Mouse (Mus musculus) embryonic facial prominence, embryonic 10.5 days (tissue): ENCODE data around the gene Clrn2. TPM values are rescaled to one million over a fixed set of nuclear protein-coding genes. Genes with fewer than 3 reads are reported as not detected.
A peak's percentile ranks its signal among the peaks of the same experiment; 100 is the strongest.

ENCODE experiments used
- DNase-seq: peaks from one replicate; pipeline ENCODE4 v3.0.0-alpha.2; 2017; ENCODE audit warnings: low spot score
- H3K27ac ChIP-seq: fragments of 300-500 bp; sonication (generic); replicated peaks from 2 replicates; pipeline ENCODE4 v1.5.1; 2016; ENCODE audit warnings: mild to moderate bottlenecking
- H3K27me3 ChIP-seq: fragments of 300-500 bp; sonication (generic); replicated peaks from 2 replicates; pipeline ENCODE4 v1.6.1; 2016; ENCODE audit warnings: low read depth, mild to moderate bottlenecking; ENCODE audit not compliant: poor library complexity, severe bottlenecking
- H3K36me3 ChIP-seq: fragments of 300-500 bp; sonication (generic); replicated peaks from 2 replicates; pipeline ENCODE4 v1.6.1; 2016; ENCODE audit warnings: mild to moderate bottlenecking, moderate library complexity
- H3K4me1 ChIP-seq: fragments of 300-500 bp; sonication (generic); 2 replicates; pipeline ENCODE4 v1.6.1; 2016
- H3K4me3 ChIP-seq: fragments of 300-500 bp; sonication (generic); 2 replicates; pipeline ENCODE4 v1.5.1; 2016; ENCODE audit warnings: mild to moderate bottlenecking, moderate library complexity
- H3K9me3 ChIP-seq: fragments of 300-500 bp; sonication (generic); 2 replicates; pipeline ENCODE4 v1.6.1; 2016; ENCODE audit warnings: mild to moderate bottlenecking
- WGBS: fragments of 180-500 bp; shearing (Covaris S2); methylation state at CpG from one replicate; pipeline ENCODE4 v1.1.7; 2016; 5-methylcytosine and 5-hydroxymethylcytosine counted together
- polyA plus RNA-seq: library from polyadenylated mRNA; unstranded; fragments of >200 nt; fragmentation: Nextera tagmentation; extraction: Ambion mirVana; gene quantifications from 2 replicates; pipeline ENCODE4 v1.2.1, GENCODE M21; 2016

Gene Clrn2
- polyA plus RNA-seq, 1 experiment from 2014 or later = not detected

DNA sequence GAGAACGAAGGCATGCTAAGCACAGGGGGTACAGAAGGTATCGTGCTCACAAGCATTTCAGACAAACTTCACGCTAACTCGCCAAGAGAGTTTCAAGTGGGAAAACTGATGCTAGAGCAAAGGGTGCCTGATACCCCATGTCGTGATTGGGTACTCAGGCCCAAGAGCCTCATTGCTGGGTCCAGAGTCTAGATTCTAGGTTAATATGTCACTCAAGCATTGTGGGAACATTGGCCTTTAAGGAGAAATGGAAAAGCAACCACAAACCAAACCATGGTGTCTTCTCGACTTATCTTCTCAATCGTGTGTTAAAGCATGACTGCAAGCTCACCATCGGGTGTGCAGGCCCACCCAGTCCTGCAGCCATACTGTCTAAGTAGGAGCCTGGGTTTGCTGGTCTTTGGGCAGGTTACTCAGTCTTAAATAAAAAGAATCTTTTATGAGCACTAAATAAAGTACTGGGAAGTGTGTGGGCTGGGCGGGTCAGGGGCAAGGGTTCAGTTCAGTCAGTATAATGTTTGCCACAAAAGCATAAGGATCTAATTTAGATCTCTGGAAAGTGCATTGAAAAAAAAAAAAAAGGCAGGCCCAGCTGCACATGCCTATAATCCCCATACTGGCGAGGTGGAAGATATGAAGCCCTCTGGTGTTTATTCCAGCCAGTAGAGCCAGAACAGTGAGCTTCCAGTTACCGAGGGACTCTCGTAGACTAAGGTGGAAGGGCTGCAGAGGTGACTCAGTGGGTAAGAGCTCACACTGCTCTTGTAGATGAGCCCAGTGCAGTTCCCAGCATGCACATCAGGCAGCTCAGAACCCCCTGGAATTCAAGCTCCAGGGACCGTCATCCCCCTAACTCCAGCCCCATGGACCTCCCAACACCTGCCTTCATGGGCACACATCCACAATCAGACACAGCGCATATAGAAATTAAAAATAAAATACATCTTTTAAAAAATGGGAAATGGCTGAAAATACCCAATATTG lies 17.3 kb upstream of the Clrn2 start:
- peaks cover 6% of the 10 kb centered on the region; the same call in 1 of the 2 replicates for H3K4me1 ChIP-seq
- 78% methylated on average over 14 of the region's 14 CpGs for WGBS
- H3K27me3 ChIP-seq = no peaks in the 10 kb centered on the region
- DNase-seq = no peak
- H3K36me3 ChIP-seq = peaks cover 72% of the 10 kb centered on the region
- no peaks in the 10 kb centered on the region for H3K9me3 ChIP-seq
- H3K4me3 ChIP-seq = no peak overlapping the region
- no peak overlapping the region for H3K27ac ChIP-seq

DNA sequence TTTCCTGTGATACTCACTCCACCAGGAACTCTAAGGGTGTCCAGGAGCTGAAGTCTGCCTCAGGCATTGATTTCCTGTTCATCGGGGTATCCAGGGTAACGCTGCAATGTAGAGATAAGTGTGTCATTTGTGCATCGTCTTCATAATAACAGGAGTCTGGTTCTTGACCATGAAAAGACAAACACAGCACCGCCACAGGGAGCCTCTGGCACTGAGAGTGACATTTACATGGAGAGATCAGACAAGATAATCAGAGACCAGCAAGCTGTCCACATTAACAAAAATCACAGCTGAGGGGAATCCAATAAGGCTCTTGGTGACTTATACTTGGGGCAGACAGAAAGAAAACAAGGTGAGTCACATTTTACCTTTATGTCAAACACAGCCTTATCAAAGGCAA lies 15.7 kb upstream of the Clrn2 start:
- Histone ChIP-seq H3K36me3 (peaks cover 71% of the 10 kb centered on the region), H3K27me3 (no peaks in the 10 kb centered on the region), H3K9me3 (no peaks in the 10 kb centered on the region), H3K4me1 (peaks cover 6% of the 10 kb centered on the region; the same call in 1 of the 2 replicates), H3K4me3 (no peak overlapping the region), H3K27ac (no peak overlapping the region)
- DNase-seq = no peak
- 80% methylated on average over 4 of the region's 4 CpGs for WGBS

- 89% methylated on average over 8 of the region's 8 CpGs for WGBS
- no peak for DNase-seq
- H3K4me3 ChIP-seq = no peak overlapping the region
- peaks cover 6% of the 10 kb centered on the region; the same call in 1 of the 2 replicates for H3K4me1 ChIP-seq
- H3K27ac ChIP-seq = no peak overlapping the region
- H3K9me3 ChIP-seq = no peaks in the 10 kb centered on the region
- H3K27me3 ChIP-seq = no peaks in the 10 kb centered on the region
- H3K36me3 ChIP-seq = peaks cover 72% of the 10 kb centered on the region
These were observed 15.2 kb upstream of the Clrn2 start for GRCm38 (mm10) chr5:45438301-45438700.

DNA sequence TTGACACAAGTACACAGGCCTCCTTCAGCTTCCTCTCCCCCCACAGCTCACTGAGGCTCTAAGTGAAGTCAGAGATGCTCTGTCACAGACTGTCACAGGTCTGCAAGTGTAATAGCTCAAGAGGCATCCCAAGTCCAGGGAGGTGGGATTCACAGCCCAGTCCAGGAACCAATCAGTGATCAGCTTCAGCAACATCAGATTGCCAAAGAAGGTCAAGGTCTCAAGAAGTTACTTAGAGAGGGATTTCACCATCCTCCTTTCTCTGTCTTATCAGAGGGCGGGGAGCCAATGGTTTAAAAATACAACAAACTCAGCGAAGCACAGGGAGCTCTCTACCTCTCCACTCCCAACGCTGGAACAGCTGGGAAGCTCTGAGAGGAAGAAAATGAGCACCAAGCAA lies 12.4 kb upstream of the Clrn2 start:
- DNase-seq = no peak
- Histone ChIP-seq H3K4me3 (no peak overlapping the region), H3K27me3 (no peaks in the 10 kb centered on the region), H3K9me3 (no peaks in the 10 kb centered on the region), H3K27ac (no peak overlapping the region), H3K36me3 (peaks cover 76% of the 10 kb centered on the region), H3K4me1 (peaks cover 5% of the 10 kb centered on the region; the same call in 1 of the 2 replicates)
- 77% methylated on average over 3 of the region's 3 CpGs for WGBS

DNA sequence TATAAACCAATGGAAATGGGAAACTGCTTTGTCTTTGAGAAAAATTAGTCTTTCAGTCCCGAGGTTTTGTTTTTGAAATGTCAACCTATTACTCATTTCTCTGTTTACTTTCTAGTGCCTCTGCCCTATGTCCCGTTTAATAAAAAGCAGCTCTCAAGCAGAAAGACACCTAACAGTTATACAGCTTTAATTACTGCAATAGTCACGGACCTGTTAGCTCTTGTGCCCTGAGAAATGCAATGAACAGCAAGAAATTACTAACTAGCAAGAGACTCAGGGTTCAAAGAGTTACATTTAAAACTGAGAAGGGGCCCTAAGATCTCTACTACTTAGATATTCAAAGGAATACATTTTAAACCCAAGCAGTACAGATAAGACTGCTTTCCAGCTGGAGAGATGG lies 11.8 kb upstream of the Clrn2 start:
- DNase-seq = no peak
- Histone ChIP-seq H3K4me3 (no peak overlapping the region), H3K4me1 (peaks cover under 1% of the 10 kb centered on the region; the same call in 1 of the 2 replicates), H3K27ac (no peak overlapping the region), H3K9me3 (no peaks in the 10 kb centered on the region), H3K36me3 (peaks cover 79% of the 10 kb centered on the region), H3K27me3 (no peaks in the 10 kb centered on the region)
- WGBS = 88% methylated on average over 3 of the region's 3 CpGs

DNA sequence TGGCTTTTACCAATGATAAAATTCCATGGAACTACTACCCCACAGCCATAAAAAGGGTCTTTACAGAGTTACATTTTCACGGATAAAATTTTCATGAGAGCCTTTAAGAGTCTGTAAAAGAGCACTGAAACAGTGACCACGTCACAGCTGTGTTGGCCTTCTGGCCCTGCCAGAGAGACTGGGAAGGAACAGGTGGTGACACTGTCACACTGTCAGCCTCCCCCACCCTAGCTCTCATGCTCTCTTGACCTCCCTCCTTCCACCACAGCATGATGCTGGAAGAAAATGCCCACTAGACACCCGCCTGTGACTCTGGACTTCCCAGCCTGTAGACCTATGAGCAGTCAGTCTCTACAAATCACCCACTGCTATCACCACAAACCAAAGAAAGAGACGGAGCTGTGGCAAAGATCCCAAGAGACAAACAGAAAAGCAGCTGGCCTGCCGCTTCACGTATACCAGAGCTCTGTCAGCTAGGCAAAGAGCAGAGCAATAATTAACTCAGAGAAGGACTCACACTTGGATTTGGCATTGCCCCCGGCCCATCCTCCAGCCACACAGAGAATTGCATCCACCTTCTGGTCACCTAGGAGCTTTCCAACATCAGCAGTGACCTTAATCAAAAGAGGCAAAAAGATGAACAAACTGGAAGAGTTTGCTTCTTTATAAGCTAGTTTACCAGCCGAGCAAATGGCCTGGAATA lies 9.3 kb upstream of the Clrn2 start:
- Histone ChIP-seq H3K4me1 (peaks cover 14% of the 10 kb centered on the region), H3K27ac (no peak overlapping the region), H3K27me3 (no peaks in the 10 kb centered on the region; the same call in 1 of the 2 replicates), H3K4me3 (no peak overlapping the region), H3K36me3 (peaks cover 57% of the 10 kb centered on the region), H3K9me3 (no peaks in the 10 kb centered on the region)
- no peak for DNase-seq
- 87% methylated on average over 8 of the region's 8 CpGs for WGBS

DNA sequence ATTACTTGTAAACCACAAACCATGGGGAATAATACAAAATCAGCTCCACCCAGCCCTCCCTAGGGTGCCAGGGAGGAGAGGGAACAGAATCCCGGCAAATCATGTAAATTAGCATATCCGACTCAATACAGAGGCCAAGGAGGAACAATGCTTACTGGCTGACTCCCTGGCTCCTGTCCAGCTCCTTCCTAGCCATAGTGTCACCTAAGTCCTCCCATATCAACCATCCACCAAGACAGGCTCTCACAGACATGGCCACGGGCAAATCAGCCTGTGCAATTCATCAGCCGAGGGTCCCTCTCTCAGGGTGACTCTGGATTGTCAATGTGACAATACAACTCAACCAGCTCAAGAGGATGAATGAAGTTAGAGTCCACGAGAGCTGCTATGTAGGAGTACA lies 4.9 kb upstream of the Clrn2 start:
- peak overlapping the region; percentile 82; the same call in 1 of the 2 replicates for H3K4me3 ChIP-seq
- no peaks in the 10 kb centered on the region; the same call in 1 of the 2 replicates for H3K27me3 ChIP-seq
- no peak for DNase-seq
- peaks cover 23% of the 10 kb centered on the region for H3K4me1 ChIP-seq
- H3K36me3 ChIP-seq = peaks cover 24% of the 10 kb centered on the region
- no peaks in the 10 kb centered on the region for H3K9me3 ChIP-seq
- no peak overlapping the region for H3K27ac ChIP-seq
- 55% methylated on average over 5 of the region's 5 CpGs for WGBS

- Histone ChIP-seq H3K27ac (no peak overlapping the region; the same call in 1 of the 2 replicates), H3K4me3 (peak overlapping the region; percentile 82), H3K4me1 (peaks cover 24% of the 10 kb centered on the region), H3K9me3 (no peaks in the 10 kb centered on the region), H3K27me3 (no peaks in the 10 kb centered on the region; the same call in 1 of the 2 replicates), H3K36me3 (peaks cover 19% of the 10 kb centered on the region)
- DNase-seq = peak; percentile 15
- 7% methylated on average over 8 of the region's 8 CpGs for WGBS
These were observed 4.3 kb upstream of the Clrn2 start for GRCm38 (mm10) chr5:45449206-45449605.

DNA sequence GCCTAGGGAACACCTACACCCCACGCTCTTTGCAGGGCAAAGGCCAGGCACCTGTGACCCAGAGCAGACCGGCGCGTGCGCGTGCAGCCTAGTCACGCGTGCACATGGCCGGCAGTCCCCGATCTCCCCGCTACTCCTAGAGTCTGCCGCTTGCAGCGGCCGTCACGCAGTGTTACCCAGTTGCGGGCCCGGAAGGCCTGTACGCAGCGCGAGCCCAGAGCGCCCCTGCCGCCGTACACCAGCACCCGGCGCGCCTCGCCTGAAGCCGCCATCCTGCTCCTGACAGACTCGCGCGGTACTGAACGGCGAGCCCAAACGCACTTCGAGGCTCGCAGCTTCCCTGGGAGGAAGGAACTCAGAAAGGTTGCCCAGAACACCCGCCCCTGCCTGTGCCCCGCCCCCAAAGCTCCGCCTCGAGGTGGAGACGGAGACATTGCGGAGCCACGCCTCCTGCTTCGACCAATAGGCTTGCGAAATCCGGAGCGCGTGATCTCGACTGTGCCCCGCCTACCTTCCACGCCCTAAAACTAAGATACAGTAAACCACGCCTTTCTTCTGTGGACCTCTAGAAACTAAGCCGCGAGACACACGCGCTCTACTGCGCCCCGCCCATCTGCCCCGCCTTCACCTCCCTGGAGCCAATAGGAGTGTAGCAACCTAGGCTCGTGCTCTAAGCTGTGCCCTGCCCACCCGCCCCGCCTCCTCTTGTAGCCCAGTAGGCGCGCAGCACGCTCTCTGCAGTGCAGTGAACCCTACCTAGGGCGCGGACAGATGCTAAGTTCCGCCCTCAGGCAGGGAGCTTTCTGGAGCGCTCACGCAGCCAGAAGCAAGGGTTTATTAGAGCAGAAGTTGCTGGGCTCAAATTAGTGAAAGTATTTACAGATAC lies 3.5 kb upstream of the Clrn2 start, which contains the start of gene Qdpr:
TSS of gene Qdpr (minus strand) at position 406 of the 886 bp plus-strand sequence.
- H3K27ac ChIP-seq = peak within 1 kb of the TSS; percentile 87
- WGBS = under 1% methylated on average over 70 of the region's 70 CpGs
- peaks cover 10% of the 10 kb centered on the region; the same call in 1 of the 2 replicates for H3K36me3 ChIP-seq

GRCm38 (mm10) chr5:45454456-45454855 lies 905 bp downstream of the Clrn2 start:
- no peaks in the 10 kb centered on the region for H3K27me3 ChIP-seq
- H3K27ac ChIP-seq = no peak overlapping the region
- DNase-seq = no peak
- no peaks in the 10 kb centered on the region for H3K9me3 ChIP-seq
- no peaks in the 10 kb centered on the region for H3K36me3 ChIP-seq
- H3K4me1 ChIP-seq = peaks cover 12% of the 10 kb centered on the region
- H3K4me3 ChIP-seq = no peak overlapping the region
- 34% methylated on average over 9 of the region's 9 CpGs for WGBS

More for the DNA sequence above, 3.5 kb upstream of the Clrn2 start, which contains the start of gene Qdpr:
- H3K27me3 ChIP-seq = no peaks in the 10 kb centered on the region; the same call in 1 of the 2 replicates
- H3K4me1 ChIP-seq = peaks cover 26% of the 10 kb centered on the region
- H3K4me3 ChIP-seq = peak within 1 kb of the TSS; percentile 82
- DNase-seq = peak; percentile 99
- H3K9me3 ChIP-seq = no peaks in the 10 kb centered on the region

GRCm38 (mm10) chr5:45472880-45473450 lies 19.4 kb downstream of the Clrn2 start:
- Histone ChIP-seq H3K27ac (no peak overlapping the region), H3K4me3 (no peak overlapping the region), H3K4me1 (peaks cover 6% of the 10 kb centered on the region; the same call in 1 of the 2 replicates), H3K9me3 (no peaks in the 10 kb centered on the region), H3K27me3 (no peaks in the 10 kb centered on the region), H3K36me3 (no peaks in the 10 kb centered on the region)
- DNase-seq = no peak
- 50% methylated on average over 7 of the region's 7 CpGs for WGBS
